Mouse (Mus musculus) right cerebral cortex, postnatal 4 days (tissue): Measurements from ENCODE around the gene Sdr42e1.

Experiments used
- DNase-seq: peaks from one replicate; pipeline ENCODE4 v3.0.0-alpha.2; 2022

Gene Sdr42e1

DNA sequence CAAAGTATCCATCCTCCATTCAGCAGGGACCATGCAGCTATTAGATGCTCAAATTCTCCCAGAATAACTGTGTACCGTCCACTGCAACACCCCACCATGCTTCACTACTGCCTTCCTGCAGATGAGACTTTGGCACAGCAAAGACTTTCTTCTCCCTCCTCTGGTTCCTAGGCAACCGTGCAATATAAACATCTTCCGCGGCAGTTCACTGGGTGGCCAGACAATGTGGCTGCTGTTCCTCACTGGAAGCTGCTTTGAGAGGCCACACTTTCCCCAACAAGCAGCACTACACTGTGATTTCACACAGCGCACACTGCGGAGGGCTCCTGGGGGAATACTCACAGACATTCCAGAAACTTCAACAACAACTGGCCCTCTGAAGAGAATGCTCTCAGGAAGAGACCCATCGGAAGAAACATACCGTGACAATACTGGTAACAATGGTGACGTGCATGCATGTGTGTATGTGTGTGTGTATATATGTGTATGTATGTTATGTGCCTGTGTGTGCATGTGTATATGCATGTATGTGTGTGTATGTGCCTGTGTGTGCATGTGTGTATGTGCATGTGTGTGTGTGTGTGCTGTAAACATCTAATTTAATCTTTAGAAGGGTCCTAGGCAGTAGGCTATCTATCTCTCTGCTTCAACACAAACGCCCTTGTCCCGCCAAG is 13.0 kb downstream of the Sdr42e1 start:
- DNase-seq: peak; percentile 13

- no peak for DNase-seq
Measured at GRCm38 (mm10) chr8:117658990-117659389, 14.5 kb downstream of the Sdr42e1 start.

DNA sequence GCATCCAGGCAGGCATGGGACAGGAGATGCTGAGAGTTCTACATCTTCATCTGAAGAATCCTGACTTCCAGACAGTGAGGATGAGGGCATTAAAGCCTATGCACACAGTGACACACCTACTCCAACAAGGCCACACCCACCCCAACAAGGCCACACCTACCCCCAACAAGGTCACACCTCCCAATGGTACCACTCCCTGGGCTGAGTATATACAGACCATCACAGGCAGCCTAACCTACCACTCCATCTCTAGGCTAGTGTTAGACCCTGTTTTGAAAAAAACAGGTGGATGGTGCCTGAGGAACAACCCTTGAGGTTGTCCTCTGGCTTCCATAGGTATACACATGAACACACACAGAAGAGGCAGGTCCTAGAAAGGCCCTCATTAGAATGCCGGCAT is 21.2 kb downstream of the Sdr42e1 start:
- no peak for DNase-seq

DNA sequence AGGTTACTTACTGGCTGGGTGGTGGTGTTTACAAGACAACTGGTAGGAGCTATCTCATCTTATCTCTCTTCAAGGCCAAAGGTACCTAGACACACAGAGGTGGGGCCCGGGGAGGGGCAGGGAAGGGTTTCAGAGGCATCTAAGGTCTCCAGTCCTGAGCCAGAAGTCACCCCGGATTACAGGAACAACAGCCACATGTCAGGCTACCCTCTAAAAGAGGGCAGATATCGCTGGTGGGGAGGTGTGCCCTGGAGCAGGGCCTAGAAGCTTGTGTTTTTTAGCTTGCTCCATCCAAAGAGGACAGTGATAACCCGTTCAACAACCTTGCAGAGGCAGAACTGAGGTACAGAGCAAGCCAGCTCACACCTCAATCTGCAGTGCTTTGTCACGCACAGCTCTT is 27.0 kb downstream of the Sdr42e1 start:
- no peak for DNase-seq

DNA sequence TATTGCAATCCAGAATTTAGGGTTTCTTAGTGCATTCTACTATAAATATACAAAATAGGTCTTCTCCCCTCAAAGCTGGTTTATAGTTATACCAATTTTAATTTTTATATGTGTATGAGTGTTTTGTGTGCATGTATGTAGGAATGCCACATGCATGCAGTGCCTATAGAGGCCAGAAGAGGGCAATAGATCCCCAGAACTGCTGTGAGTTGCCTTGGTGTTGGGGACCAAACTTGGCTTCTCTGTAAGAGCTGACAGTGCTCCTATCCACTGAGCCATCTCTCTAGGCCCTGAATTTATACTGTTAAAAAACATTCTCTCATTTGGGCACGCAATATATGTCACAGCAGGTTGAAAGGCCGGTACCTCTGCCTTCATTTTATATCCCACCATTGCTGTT is 27.5 kb downstream of the Sdr42e1 start:
- peak; percentile 77 for DNase-seq

- DNase-seq: no peak
Measured at GRCm38 (mm10) chr8:117645486-117645885, 28.0 kb downstream of the Sdr42e1 start.

DNA sequence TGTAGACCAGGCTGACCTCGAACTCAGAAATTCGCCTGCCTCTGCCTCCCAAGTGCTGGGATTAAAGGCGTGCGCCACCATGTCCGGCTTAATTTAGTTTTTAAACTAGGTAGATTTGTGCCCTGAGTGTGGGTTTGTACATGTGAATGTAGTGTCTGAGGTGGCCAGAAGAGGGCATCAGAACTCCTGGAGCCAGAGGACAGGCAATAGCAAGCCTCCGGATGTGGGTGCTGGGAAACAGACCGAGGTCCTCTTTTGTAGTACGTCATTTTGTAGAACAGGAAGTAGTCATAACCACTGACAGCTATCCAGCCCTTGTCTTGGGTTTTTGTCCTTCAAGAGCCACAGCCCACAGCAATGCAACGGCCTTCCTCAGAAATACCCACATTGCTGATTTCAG is 33.9 kb downstream of the Sdr42e1 start:
- no peak for DNase-seq

GRCm38 (mm10) chr8:117637462-117637861 is 36.0 kb downstream of the Sdr42e1 start:
- DNase-seq: no peak

DNA sequence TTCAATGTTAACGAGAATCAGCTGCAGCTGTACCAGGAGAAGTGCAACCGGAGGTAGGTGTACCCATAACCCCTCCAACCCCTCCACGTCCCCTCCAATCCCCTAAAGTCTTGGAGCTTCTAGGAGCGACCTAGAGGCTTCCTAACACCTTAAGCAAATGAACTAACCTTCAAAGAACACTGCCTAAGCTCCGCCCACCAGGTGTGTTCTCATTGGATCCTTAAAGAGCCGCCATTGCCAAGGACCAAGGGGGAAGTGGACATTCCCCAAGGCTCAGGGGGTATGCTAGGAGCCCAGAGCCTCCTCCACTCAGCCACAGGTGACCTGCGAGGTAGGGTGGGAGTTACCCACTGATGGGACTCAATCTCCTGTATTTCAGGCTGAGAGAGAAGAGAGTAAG is 39.1 kb downstream of the Sdr42e1 start:
- no peak for DNase-seq

GRCm38 (mm10) chr8:117632532-117632931 is 41.0 kb downstream of the Sdr42e1 start:
- DNase-seq: no peak

DNA sequence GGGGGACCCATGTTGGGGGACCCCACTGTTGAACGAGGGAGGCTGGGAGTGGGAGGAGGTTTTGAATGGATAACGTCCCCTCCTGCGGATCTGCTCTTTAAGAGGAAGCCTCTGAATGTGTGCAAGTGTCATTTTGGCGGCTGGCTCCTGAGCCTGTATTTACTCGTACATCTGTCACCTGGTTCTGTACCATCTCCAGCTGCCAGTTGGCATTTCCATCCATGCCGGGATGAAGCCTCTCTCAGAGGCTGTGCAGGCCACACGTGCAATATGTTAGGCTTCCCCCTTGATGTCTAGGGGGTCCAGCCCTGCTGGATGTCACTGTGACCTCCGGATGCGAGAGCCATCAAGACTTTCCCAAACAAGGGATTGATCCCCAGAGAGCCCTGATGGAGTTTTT is 46.4 kb downstream of the Sdr42e1 start:
- DNase-seq: no peak

- peak; percentile 65 for DNase-seq
Measured at GRCm38 (mm10) chr8:117626040-117626838, 47.2 kb downstream of the Sdr42e1 start.

DNA sequence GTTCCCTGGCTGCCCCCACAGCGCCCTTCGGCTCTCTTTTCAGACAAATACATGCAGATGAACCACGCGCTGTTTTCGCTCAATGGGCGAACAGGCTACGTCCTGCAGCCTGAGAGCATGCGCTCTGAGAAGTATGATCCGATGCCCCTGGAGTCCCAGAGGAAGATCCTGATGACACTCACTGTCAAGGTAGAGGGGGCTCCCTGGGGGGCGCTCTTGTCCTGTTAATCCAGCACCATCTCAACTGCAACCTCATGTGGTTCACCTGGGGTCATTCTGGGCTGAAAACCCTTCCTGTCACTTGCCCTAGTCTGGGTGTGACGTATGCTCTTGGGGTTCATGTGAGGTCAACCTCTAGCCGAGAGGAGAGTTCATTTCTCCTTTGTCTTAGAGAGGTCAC is 60.6 kb downstream of the Sdr42e1 start:
- no peak for DNase-seq
